Mouse (Mus musculus) liver, postnatal 0 days (tissue): Measurements from ENCODE around the gene Htt. TPM values are rescaled to one million over a fixed set of nuclear protein-coding genes. Genes with fewer than 3 reads are reported as not detected.

Source experiments
- ATAC-seq: fragments of 200-750 bp; cut with Nextera tagmentation; 2 replicates; pipeline ENCODE4 v1.8.0; 2017; ENCODE audit warnings: mild to moderate bottlenecking, moderate library complexity
- DNase-seq: peaks from one replicate; pipeline ENCODE4 v3.0.0-alpha.2; 2016
- H3K27ac ChIP-seq: fragments of 300-500 bp; sonication (generic); 2 replicates; pipeline ENCODE4 v1.5.1; 2014; ENCODE audit warnings: antibody characterized with exemption, moderate library complexity, mild to moderate bottlenecking, low read depth
- H3K27me3 ChIP-seq: fragments of 300-500 bp; sonication (generic); 2 replicates; pipeline ENCODE4 v1.6.1; 2014; ENCODE audit warnings: low read length, control low read depth, mixed read lengths; ENCODE audit not compliant: insufficient read depth
- H3K36me3 ChIP-seq: fragments of 300-500 bp; sonication (generic); replicated peaks from 2 replicates; pipeline ENCODE4 v1.6.1; 2014; ENCODE audit warnings: mild to moderate bottlenecking, control low read depth, low read length, moderate library complexity, mixed read lengths; ENCODE audit not compliant: insufficient read depth
- H3K4me1 ChIP-seq: fragments of 300-500 bp; sonication (generic); 2 replicates; pipeline ENCODE4 v1.6.1; 2014; ENCODE audit warnings: antibody characterized with exemption, mild to moderate bottlenecking, control low read depth; ENCODE audit not compliant: insufficient read depth
- H3K4me2 ChIP-seq: fragments of 300-500 bp; sonication (generic); 2 replicates; pipeline ENCODE4 v1.6.1; 2014; ENCODE audit warnings: low read depth, mild to moderate bottlenecking, low read length, moderate library complexity, mixed read lengths
- H3K4me3 ChIP-seq: fragments of 300-500 bp; sonication (generic); 2 replicates; pipeline ENCODE4 v1.5.1; 2014; ENCODE audit warnings: low read depth, low read length
- H3K9ac ChIP-seq: fragments of 300-500 bp; sonication (generic); replicated peaks from 2 replicates; pipeline ENCODE4 v1.6.1; 2014; ENCODE audit warnings: mild to moderate bottlenecking, moderate library complexity
- H3K9me3 ChIP-seq: fragments of 300-500 bp; sonication (generic); 2 replicates; pipeline ENCODE4 v1.6.1; 2016; ENCODE audit warnings: mild to moderate bottlenecking, control low read depth, low read length, mixed read lengths
- CTCF ChIP-seq: sonication (generic); IDR thresholded peaks from 2 replicates; pipeline ENCODE4 v1.5.1; 2016; ENCODE audit warnings: antibody characterized with exemption, low read depth
- EP300 ChIP-seq: IDR thresholded peaks from 2 replicates; pipeline ENCODE4 v1.6.1; 2016; ENCODE audit warnings: antibody characterized with exemption, low read depth, mild to moderate bottlenecking
- WGBS: fragments of 180-500 bp; shearing (Covaris S2); extraction: QIAGEN DNeasy Blood & Tissue Kit; methylation state at CpG from one replicate; pipeline ENCODE4 v1.1.7; 2014; ENCODE audit not compliant: insufficient replicate concordance; 5-methylcytosine and 5-hydroxymethylcytosine counted together
- polyA plus RNA-seq: library from polyadenylated mRNA; unstranded; fragments of >200 nt; fragmentation: Nextera tagmentation; extraction: Ambion mirVana; gene quantifications from 2 replicates; pipeline ENCODE4 v1.2.1, GENCODE M21; 2015

Htt gene
- polyA plus RNA-seq, 1 experiment from 2014 or later: 2.3 TPM

DNA sequence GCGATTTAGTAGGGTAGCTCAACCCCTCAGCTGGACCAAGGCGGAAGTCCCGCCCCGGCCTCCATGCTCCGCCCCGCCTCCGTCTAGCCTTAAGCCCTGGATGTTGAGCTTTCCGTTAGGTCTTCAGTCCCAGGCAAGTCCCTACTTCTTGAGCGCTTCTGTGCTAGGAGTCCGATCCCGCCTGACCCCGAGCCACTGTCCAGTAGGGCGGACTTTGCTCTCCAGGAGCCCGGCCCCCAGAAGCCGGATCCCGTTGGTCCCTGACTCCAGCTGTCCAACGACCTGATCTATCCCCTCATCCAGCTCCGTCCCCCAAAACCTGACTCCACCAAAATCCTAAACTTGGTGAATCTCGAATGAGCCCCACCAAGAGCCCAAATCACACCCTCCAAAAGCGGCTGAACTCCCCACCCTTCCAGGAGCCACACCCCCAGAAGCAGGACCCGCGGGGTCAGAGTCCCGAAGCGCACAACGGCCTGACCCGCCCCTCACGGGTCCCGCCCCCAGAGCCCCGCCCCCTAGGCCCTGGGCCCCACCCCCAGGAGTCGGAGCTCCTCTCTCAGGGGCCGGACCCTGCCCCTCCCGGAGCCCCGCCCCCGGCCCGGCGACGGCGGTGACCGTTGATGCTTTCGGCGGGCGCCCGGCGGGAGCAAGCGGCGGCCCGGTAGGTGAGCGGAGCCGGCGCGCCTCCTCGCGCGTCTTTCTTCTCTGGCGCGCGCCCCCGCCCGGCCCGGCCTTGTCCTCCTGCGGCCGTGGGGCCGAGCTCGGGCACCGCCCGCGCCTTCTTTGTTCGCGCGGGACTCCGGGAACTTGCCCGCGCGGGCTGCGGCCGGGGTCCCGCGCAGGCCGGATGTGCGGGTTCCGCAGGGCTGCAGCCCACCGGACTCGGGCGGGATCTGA is 187.6 kb downstream of the Htt start, which contains the start of gene Rgs12:
Gene Rgs12 (plus strand): TSS at position 585 of the 900 bp plus-strand sequence.
- peak within 1 kb of the TSS; percentile 95 for H3K9ac ChIP-seq
- DNase-seq: peak; percentile 97
- peak; percentile 99 for ATAC-seq
- no peaks in the 10 kb centered on the region for H3K27me3 ChIP-seq
- WGBS: under 1% methylated on average over 82 of the region's 84 CpGs
- H3K4me1 ChIP-seq: peaks cover 20% of the 10 kb centered on the region
- TF ChIP-seq CTCF: no peak
- no peak for TF ChIP-seq EP300
- no peaks in the 10 kb centered on the region for H3K36me3 ChIP-seq
- peak within 1 kb of the TSS; percentile 77 for H3K27ac ChIP-seq
- no peaks in the 10 kb centered on the region for H3K9me3 ChIP-seq
- peak within 1 kb of the TSS; percentile 90 for H3K4me3 ChIP-seq
- peak within 1 kb of the TSS; percentile 94 for H3K4me2 ChIP-seq

GRCm38 (mm10) chr5:34949769-34950211 is 188.2 kb downstream of the Htt start:
- no peak for TF ChIP-seq EP300
- TF ChIP-seq CTCF: no peak
- Histone ChIP-seq H3K4me3 (peak overlapping the region; percentile 90), H3K27ac (peak overlapping the region; percentile 77), H3K27me3 (no peaks in the 10 kb centered on the region), H3K4me1 (peaks cover 20% of the 10 kb centered on the region), H3K4me2 (peak overlapping the region; percentile 94), H3K9ac (peak overlapping the region; percentile 95), H3K36me3 (no peaks in the 10 kb centered on the region), H3K9me3 (no peaks in the 10 kb centered on the region)
- WGBS: 8% methylated on average over 12 of the region's 12 CpGs
- no peak for DNase-seq
- ATAC-seq: peak; percentile 6; the same call in 1 of the 2 replicates

- Histone ChIP-seq H3K36me3 (no peaks in the 10 kb centered on the region), H3K27me3 (no peaks in the 10 kb centered on the region), H3K9me3 (no peaks in the 10 kb centered on the region), H3K4me1 (peaks cover 26% of the 10 kb centered on the region), H3K4me3 (peak overlapping the region; percentile 90), H3K27ac (peak overlapping the region; percentile 34), H3K9ac (peak overlapping the region; percentile 95), H3K4me2 (peak overlapping the region; percentile 94)
- no peak for ATAC-seq
- DNase-seq: no peak
- TF ChIP-seq EP300 (no peak), CTCF (no peak)
- WGBS: 82% methylated on average over 6 of the region's 6 CpGs
Observed at GRCm38 (mm10) chr5:34950486-34951160, 189.1 kb downstream of the Htt start.

- Histone ChIP-seq H3K9ac (no peak overlapping the region), H3K4me1 (peaks cover 33% of the 10 kb centered on the region), H3K4me3 (0 out of 2 replicates have a peak overlapping the region, but pooled peaks have one; percentile 90), H3K4me2 (no peak overlapping the region), H3K36me3 (no peaks in the 10 kb centered on the region), H3K9me3 (no peaks in the 10 kb centered on the region), H3K27ac (no peak overlapping the region), H3K27me3 (no peaks in the 10 kb centered on the region)
- no peak for TF ChIP-seq EP300
- DNase-seq (no peak), ATAC-seq (no peak)
- WGBS: 92% methylated on average over 8 of the region's 8 CpGs
Observed at GRCm38 (mm10) chr5:34951161-34951834, 189.8 kb downstream of the Htt start.

DNA sequence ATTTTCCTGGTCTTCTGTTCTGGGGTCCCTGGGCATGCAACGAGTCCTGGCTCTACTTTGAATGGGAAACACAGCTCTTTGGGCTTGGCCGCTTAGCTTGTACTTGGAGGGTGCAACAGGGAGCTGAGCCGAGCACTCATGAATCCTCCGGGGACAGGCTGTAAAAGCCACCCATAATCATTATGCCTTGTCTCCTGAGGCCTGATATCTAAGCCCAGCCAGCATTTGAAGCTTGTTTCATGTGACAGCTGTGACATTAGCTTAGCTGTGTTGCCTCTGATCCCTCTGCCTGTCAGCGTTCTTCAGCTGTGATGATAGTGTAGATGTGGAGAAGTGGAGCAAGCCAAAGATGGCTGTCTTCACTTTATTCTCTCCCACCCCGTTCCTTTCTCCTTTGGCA is 193.0 kb downstream of the Htt start:
- no peak overlapping the region for H3K9ac ChIP-seq
- no peaks in the 10 kb centered on the region for H3K36me3 ChIP-seq
- no peak overlapping the region for H3K4me2 ChIP-seq
- H3K9me3 ChIP-seq: no peaks in the 10 kb centered on the region
- 80% methylated on average over 6 of the region's 6 CpGs for WGBS
- ATAC-seq (no peak), DNase-seq (no peak)
- H3K27ac ChIP-seq: no peak overlapping the region
- no peaks in the 10 kb centered on the region for H3K27me3 ChIP-seq
- H3K4me3 ChIP-seq: no peak overlapping the region
- TF ChIP-seq CTCF (no peak), EP300 (no peak)
- peaks cover 34% of the 10 kb centered on the region for H3K4me1 ChIP-seq

- ATAC-seq (no peak), DNase-seq (no peak)
- H3K4me2 ChIP-seq: no peak overlapping the region
- H3K36me3 ChIP-seq: no peaks in the 10 kb centered on the region
- no peak overlapping the region for H3K9ac ChIP-seq
- no peak overlapping the region for H3K27ac ChIP-seq
- H3K4me1 ChIP-seq: peaks cover 26% of the 10 kb centered on the region
- no peaks in the 10 kb centered on the region for H3K27me3 ChIP-seq
- no peaks in the 10 kb centered on the region for H3K9me3 ChIP-seq
- H3K4me3 ChIP-seq: no peak overlapping the region
- no peak for TF ChIP-seq EP300
- no peak for TF ChIP-seq CTCF
- WGBS: 25% methylated on average over 5 of the region's 5 CpGs
Observed at GRCm38 (mm10) chr5:34955630-34956029, 194.1 kb downstream of the Htt start.
